Mouse (Mus musculus) heart, embryonic 14.5 days (tissue): ENCODE data around the gene BC035044. TPM values are rescaled to one million over a fixed set of nuclear protein-coding genes. Genes with fewer than 3 reads are reported as not detected.

Experiments used
- ATAC-seq: fragments of 200-750 bp; cut with Nextera tagmentation; 2 replicates; pipeline ENCODE4 v1.8.0; 2017; ENCODE audit warnings: low read depth, moderate TSS enrichment; ENCODE audit not compliant: insufficient number of reproducible peaks, insufficient read depth, low FRiP score
- H3K27ac ChIP-seq, 2 experiments: fragments of 200-500 bp in 1 of 2; fragments of 300-500 bp in 1 of 2; sonication (generic) in 1 of 2; replicated peaks in 1 of 2; 2 replicates each; pipeline ENCODE4 v1.5.1; 2012 to 2014; ENCODE audit warnings: low read depth in 2 of 2, low read length in 2 of 2, control low read depth in 1 of 2, mild to moderate bottlenecking in 1 of 2, mixed read lengths in 1 of 2; ENCODE audit not compliant: control insufficient read depth in 1 of 2, insufficient read depth in 1 of 2
- H3K27me3 ChIP-seq: fragments of 300-500 bp; sonication (generic); 2 replicates; pipeline ENCODE4 v1.6.1; 2014; ENCODE audit warnings: mild to moderate bottlenecking, low read length, control low read depth; ENCODE audit not compliant: control insufficient read depth, insufficient read depth
- H3K36me3 ChIP-seq: fragments of 300-500 bp; sonication (generic); 2 replicates; pipeline ENCODE4 v1.6.1; 2014; ENCODE audit warnings: mild to moderate bottlenecking, control low read depth, low read length, mixed read lengths; ENCODE audit not compliant: control insufficient read depth, insufficient read depth
- H3K4me1 ChIP-seq, 2 experiments: fragments of 200-500 bp in 1 of 2; fragments of 300-500 bp in 1 of 2; sonication (generic) in 1 of 2; 2 replicates each; pipeline ENCODE4 v1.6.1; 2012 to 2014; ENCODE audit warnings: low read length in 2 of 2, control low read depth in 1 of 2, mixed read lengths in 1 of 2; ENCODE audit not compliant: control insufficient read depth in 2 of 2, insufficient read depth in 2 of 2
- H3K4me2 ChIP-seq: fragments of 300-500 bp; sonication (generic); 2 replicates; pipeline ENCODE4 v1.6.1; 2014; ENCODE audit warnings: mild to moderate bottlenecking, low read length
- H3K4me3 ChIP-seq, 2 experiments: fragments of 200-500 bp in 1 of 2; fragments of 300-500 bp in 1 of 2; sonication (generic) in 1 of 2; 2 replicates each; pipeline ENCODE4 v1.5.1; 2012 to 2014; ENCODE audit warnings: low read length in 2 of 2, mild to moderate bottlenecking in 2 of 2, control low read depth in 1 of 2, low read depth in 1 of 2, moderate library complexity in 1 of 2; ENCODE audit not compliant: control insufficient read depth in 1 of 2, insufficient read depth in 1 of 2
- H3K9ac ChIP-seq: fragments of 300-500 bp; sonication (generic); 2 replicates; pipeline ENCODE4 v1.6.1; 2014; ENCODE audit warnings: mild to moderate bottlenecking, low read length
- H3K9me3 ChIP-seq: fragments of 300-500 bp; sonication (generic); 2 replicates; pipeline ENCODE4 v1.6.1; 2016; ENCODE audit warnings: low read length, control low read depth; ENCODE audit not compliant: control insufficient read depth
- WGBS: fragments of 180-500 bp; shearing (Covaris S2); extraction: QIAGEN DNeasy Blood & Tissue Kit; methylation state at CpG from one replicate; pipeline ENCODE4 v1.1.7; 2014; 5-methylcytosine and 5-hydroxymethylcytosine counted together
- polyA plus RNA-seq: library from polyadenylated mRNA; unstranded; fragments of >200 nt; fragmentation: Nextera tagmentation; extraction: Ambion mirVana; gene quantifications from 2 replicates; pipeline ENCODE4 v1.2.1, GENCODE M21; 2014

Gene BC035044
- polyA plus RNA-seq, 1 experiment from 2014 or later, result 0.34 TPM

GRCm38 (mm10) chr6:128838342-128839265 is 52.3 kb downstream of the BC035044 start:
- no peaks in the 10 kb centered on the region for H3K9me3 ChIP-seq
- peaks cover 0 to 10% of the 10 kb centered on the region in 2 experiments; a peak in 2 of 4 replicates for H3K4me1 ChIP-seq
- ATAC-seq, result peak; percentile 71
- H3K4me2 ChIP-seq, result peak overlapping the region; percentile 89
- H3K4me3 ChIP-seq, result peak overlapping the region; percentile 69 to 73
- peak overlapping the region; percentile 84 for H3K9ac ChIP-seq
- H3K27me3 ChIP-seq, result no peaks in the 10 kb centered on the region
- H3K27ac ChIP-seq, result peak overlapping the region; percentile 86 to 94
- under 1% methylated on average over 49 of the region's 49 CpGs for WGBS
- H3K36me3 ChIP-seq, result no peaks in the 10 kb centered on the region

GRCm38 (mm10) chr6:128837454-128838341 is 53.2 kb downstream of the BC035044 start:
- peak overlapping the region; percentile 89 for H3K4me2 ChIP-seq
- H3K9ac ChIP-seq, result peak overlapping the region; percentile 84
- H3K36me3 ChIP-seq, result no peaks in the 10 kb centered on the region
- under 1% methylated on average over 14 of the region's 14 CpGs for WGBS
- peak overlapping the region; percentile 55 to 86 for H3K27ac ChIP-seq
- H3K9me3 ChIP-seq, result no peaks in the 10 kb centered on the region
- peak overlapping the region; percentile 69 to 73 for H3K4me3 ChIP-seq
- no peak for ATAC-seq
- peaks cover 0 to 10% of the 10 kb centered on the region in 2 experiments; a peak in 2 of 4 replicates for H3K4me1 ChIP-seq
- no peaks in the 10 kb centered on the region for H3K27me3 ChIP-seq

GRCm38 (mm10) chr6:128836955-128837334 is 54.0 kb downstream of the BC035044 start:
- peak overlapping the region in 1 of 2 experiments; percentile 86; a peak in 1 of 4 replicates for H3K27ac ChIP-seq
- no peaks in the 10 kb centered on the region for H3K27me3 ChIP-seq
- no peaks in the 10 kb centered on the region for H3K9me3 ChIP-seq
- 84% methylated on average over 6 of the region's 6 CpGs for WGBS
- H3K9ac ChIP-seq, result peak overlapping the region; percentile 84; the same call in 1 of the 2 replicates
- H3K4me2 ChIP-seq, result peak overlapping the region; percentile 89
- H3K4me1 ChIP-seq, result peaks cover 0 to 6% of the 10 kb centered on the region in 2 experiments; a peak in 2 of 4 replicates
- peak overlapping the region in 1 of 2 experiments; percentile 73; a peak in 2 of 4 replicates for H3K4me3 ChIP-seq
- no peaks in the 10 kb centered on the region for H3K36me3 ChIP-seq
- ATAC-seq, result no peak

- no peak for ATAC-seq
- 78% methylated on average over 8 of the region's 8 CpGs for WGBS
Measured at GRCm38 (mm10) chr6:128836191-128836954, 54.6 kb downstream of the BC035044 start.

GRCm38 (mm10) chr6:128835571-128835970 is 55.4 kb downstream of the BC035044 start:
- H3K4me3 ChIP-seq, result no peak overlapping the region

More at GRCm38 (mm10) chr6:128836191-128836954, 54.6 kb downstream of the BC035044 start:
- no peaks in the 10 kb centered on the region for H3K27me3 ChIP-seq
- H3K4me1 ChIP-seq, result peaks cover 0 to 3% of the 10 kb centered on the region in 2 experiments; a peak in 1 of 4 replicates
- no peak overlapping the region for H3K9ac ChIP-seq
- no peak overlapping the region for H3K27ac ChIP-seq
- H3K4me3 ChIP-seq, result no peak overlapping the region
- H3K9me3 ChIP-seq, result no peaks in the 10 kb centered on the region
- H3K36me3 ChIP-seq, result no peaks in the 10 kb centered on the region
- no peak overlapping the region for H3K4me2 ChIP-seq

GRCm38 (mm10) chr6:128833046-128833445 is 57.9 kb downstream of the BC035044 start:
- 76% methylated on average over 10 of the region's 10 CpGs for WGBS
- no peak overlapping the region for H3K4me2 ChIP-seq
- no peak overlapping the region for H3K4me3 ChIP-seq
- H3K9ac ChIP-seq, result no peak overlapping the region
- no peak for ATAC-seq
- H3K27me3 ChIP-seq, result no peaks in the 10 kb centered on the region
- H3K36me3 ChIP-seq, result no peaks in the 10 kb centered on the region
- H3K27ac ChIP-seq, result no peak overlapping the region
- no peaks in the 10 kb centered on the region for H3K9me3 ChIP-seq
- H3K4me1 ChIP-seq, result 0 out of 4 replicates have a peak, but pooled peaks cover 0 to 3% of the 10 kb centered on the region in 2 experiments

More at GRCm38 (mm10) chr6:128835571-128835970, 55.4 kb downstream of the BC035044 start:
- Histone ChIP-seq H3K9me3 (no peaks in the 10 kb centered on the region), H3K36me3 (no peaks in the 10 kb centered on the region), H3K27me3 (no peaks in the 10 kb centered on the region), H3K9ac (no peak overlapping the region), H3K27ac (no peak overlapping the region), H3K4me2 (no peak overlapping the region), H3K4me1 (peaks cover 0 to 3% of the 10 kb centered on the region in 2 experiments; a peak in 1 of 4 replicates)
- 57% methylated on average over 4 of the region's 4 CpGs for WGBS
- ATAC-seq, result no peak
